Mouse (Mus musculus) myocyte (in vitro differentiated cells): ENCODE data around the gene Sipa1l1. TPM values are rescaled to one million over a fixed set of nuclear protein-coding genes. Genes with fewer than 3 reads are reported as not detected.
"Not testable (repeated sequence)": the region's sequence is repeated elsewhere in the genome, so short reads cannot be mapped to it uniquely, and the experiment has no call there.

Source experiments
- H3K27me3 ChIP-seq: one replicate; pipeline ENCODE4 v1.6.1; 2011; ENCODE audit not compliant: control insufficient read depth, insufficient read depth, insufficient read length
- H3K36me3 ChIP-seq: one replicate; pipeline ENCODE4 v1.6.1; 2011; ENCODE audit not compliant: control insufficient read depth, insufficient read depth
- H3K4me2 ChIP-seq: one replicate; pipeline ENCODE4 v1.6.1; 2011; ENCODE audit warnings: low read depth, control low read depth
- H3K4me3 ChIP-seq: one replicate; pipeline ENCODE4 v1.5.1; 2011; ENCODE audit warnings: mild to moderate bottlenecking, control low read depth, moderate library complexity
- H3K79me2 ChIP-seq: one replicate; pipeline ENCODE4 v1.6.1; 2011; ENCODE audit not compliant: control insufficient read depth, insufficient read depth
- H3ac ChIP-seq: one replicate; pipeline ENCODE4 v1.6.1; 2011; ENCODE audit not compliant: control insufficient read depth, insufficient read length
- CEBPB ChIP-seq: IDR thresholded peaks from 2 replicates; pipeline ENCODE4 v1.6.1; 2011; ENCODE audit warnings: mild to moderate bottlenecking, moderate library complexity; ENCODE audit not compliant: poor library complexity, insufficient read depth, severe bottlenecking
- E2F4 ChIP-seq: IDR thresholded peaks from one replicate; pipeline ENCODE4 v1.6.1; 2011; ENCODE audit warnings: mild to moderate bottlenecking, control low read depth, moderate library complexity; ENCODE audit not compliant: insufficient read depth
- MAX ChIP-seq: IDR thresholded peaks from one replicate; pipeline ENCODE4 v1.6.1; 2011; ENCODE audit warnings: low read depth, mild to moderate bottlenecking, control low read depth
- MYOD1 ChIP-seq, 3 experiments: IDR thresholded peaks; one replicate each; pipeline ENCODE4 v1.6.1; 2011; ENCODE audit warnings: control low read depth in 2 of 3, low read depth in 2 of 3, mild to moderate bottlenecking in 2 of 3, moderate library complexity in 1 of 3; ENCODE audit not compliant: insufficient read length in 2 of 3, control insufficient read depth in 1 of 3
- MYOG ChIP-seq, 3 experiments: IDR thresholded peaks; one replicate each; pipeline ENCODE4 v1.6.1; 2011; ENCODE audit warnings: control low read depth in 2 of 3, low read depth in 2 of 3, mild to moderate bottlenecking in 2 of 3; ENCODE audit not compliant: insufficient read length in 2 of 3, control insufficient read depth in 1 of 3, insufficient read depth in 1 of 3
- POLR2A ChIP-seq: IDR thresholded peaks from one replicate; pipeline ENCODE4 v1.6.1; 2011; ENCODE audit warnings: low read depth, mild to moderate bottlenecking, control low read depth, moderate library complexity; ENCODE audit not compliant: insufficient read length
- POLR2AphosphoS2 ChIP-seq: IDR thresholded peaks from one replicate; pipeline ENCODE4 v1.6.1; 2011; ENCODE audit warnings: low read depth, control low read depth; ENCODE audit not compliant: insufficient read length
- REST ChIP-seq: IDR thresholded peaks from one replicate; pipeline ENCODE4 v1.6.1; 2011; ENCODE audit warnings: mild to moderate bottlenecking, control low read depth, moderate library complexity; ENCODE audit not compliant: insufficient read depth, insufficient read length
- SRF ChIP-seq: IDR thresholded peaks from one replicate; pipeline ENCODE4 v1.6.1; 2011; ENCODE audit warnings: low read depth; ENCODE audit not compliant: control insufficient read depth, insufficient read length
- TCF12 ChIP-seq: IDR thresholded peaks from one replicate; pipeline ENCODE4 v1.6.1; 2011; ENCODE audit warnings: mild to moderate bottlenecking, control low read depth; ENCODE audit not compliant: poor library complexity, insufficient read depth, severe bottlenecking
- TCF3 ChIP-seq: IDR thresholded peaks from one replicate; pipeline ENCODE4 v1.6.1; 2011; ENCODE audit warnings: low read depth, control low read depth; ENCODE audit not compliant: insufficient read length
- USF1 ChIP-seq: IDR thresholded peaks from one replicate; pipeline ENCODE4 v1.6.1; 2011; ENCODE audit warnings: low read depth, mild to moderate bottlenecking, control low read depth, moderate library complexity
- polyA plus RNA-seq: library from polyadenylated mRNA; unstranded; fragments of >200 nt; fragmentation: generic; extraction: Trizol; gene quantifications from one replicate; pipeline ENCODE4 v1.2.1, GENCODE M21; 2012; ENCODE audit warnings: missing spikeins

Sipa1l1 gene
- polyA plus RNA-seq, 1 experiment = 22.5 TPM

DNA sequence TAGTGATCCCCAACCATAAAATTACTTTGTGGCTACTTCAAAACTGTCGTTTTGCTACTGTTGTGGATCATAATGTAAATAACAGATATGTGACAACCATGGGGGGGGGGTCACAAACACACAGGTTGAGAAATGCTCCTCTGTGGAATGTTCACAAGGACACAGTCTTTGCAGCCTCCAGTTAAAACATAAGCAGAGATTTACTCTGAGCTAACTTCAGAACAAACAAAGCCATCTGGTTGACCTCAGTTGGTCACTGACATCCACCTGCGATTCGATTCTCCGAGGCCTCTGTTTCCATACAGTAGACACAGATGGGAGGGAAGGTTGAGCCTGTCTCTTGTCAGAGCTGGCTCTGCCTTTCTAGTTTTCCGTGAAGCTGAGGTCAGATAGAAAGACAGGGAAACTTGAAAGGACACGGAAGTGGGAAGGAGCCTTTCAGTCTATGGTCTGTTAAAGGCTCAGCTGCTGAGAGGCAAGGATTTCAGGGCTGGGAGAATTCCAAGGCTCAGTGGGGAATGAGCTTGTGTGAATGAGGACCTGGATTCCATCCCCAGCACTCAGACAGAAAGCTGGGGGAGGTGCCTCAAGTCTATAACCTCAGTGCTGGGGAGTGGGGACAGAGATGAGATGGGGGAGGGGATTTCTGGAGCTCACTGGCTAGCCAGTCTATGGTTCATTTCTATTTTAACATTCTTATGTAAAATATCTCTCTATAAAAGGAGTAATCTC lies 317.9 kb downstream of the Sipa1l1 start:
- Histone ChIP-seq H3K4me2 (no peak overlapping the region), H3K4me3 (no peak overlapping the region)

DNA sequence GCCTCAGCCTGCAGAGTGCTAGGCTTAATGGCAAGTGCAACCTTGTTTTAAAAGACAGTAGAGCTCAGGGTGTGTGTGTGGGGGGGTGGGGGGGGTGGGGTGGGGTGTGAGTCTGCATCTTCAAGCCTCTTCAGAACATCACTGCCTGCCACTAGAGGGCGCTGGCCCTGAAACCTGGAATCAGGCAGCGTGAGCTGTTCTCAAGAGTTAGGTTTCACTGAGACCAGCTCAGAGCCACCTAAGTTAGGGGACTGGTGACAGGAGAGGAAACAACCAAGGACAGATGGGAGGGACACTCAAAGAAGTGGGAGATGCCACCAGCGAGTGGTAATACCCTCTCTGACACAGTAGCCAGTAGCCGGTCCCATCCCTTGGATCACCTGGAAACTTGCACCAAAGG lies 320.0 kb downstream of the Sipa1l1 start:
- H3K79me2 ChIP-seq = no peaks in the 10 kb centered on the region
- H3ac ChIP-seq = no peak overlapping the region
- peaks cover 7% of the 10 kb centered on the region for H3K27me3 ChIP-seq
- H3K4me2 ChIP-seq = no peak overlapping the region
- TF ChIP-seq E2F4 = no peak
- TF ChIP-seq POLR2A = no peak
- no peak for TF ChIP-seq CEBPB
- no peak for TF ChIP-seq POLR2AphosphoS2
- TF ChIP-seq MAX = no peak
- no peak for TF ChIP-seq MYOG (IDR thresholded peaks at IDR 0.05; ENCODE audit: control insufficient read depth in 1 of 3, insufficient read depth in 1 of 3, insufficient read length in 2 of 3, low read depth in 2 of 3)
- H3K4me3 ChIP-seq = no peak overlapping the region
- H3K36me3 ChIP-seq = no peaks in the 10 kb centered on the region

More for the DNA sequence above, 317.9 kb downstream of the Sipa1l1 start:
- no peaks in the 10 kb centered on the region for H3K79me2 ChIP-seq
- H3ac ChIP-seq = no peak overlapping the region
- peaks cover 7% of the 10 kb centered on the region for H3K27me3 ChIP-seq
- TF ChIP-seq POLR2A = no peak
- no peak for TF ChIP-seq CEBPB
- TF ChIP-seq E2F4 = no peak
- no peak for TF ChIP-seq MYOD1 (IDR thresholded peaks at IDR 0.05; ENCODE audit: control insufficient read depth in 1 of 3, insufficient read length in 2 of 3, low read depth in 2 of 3)
- TF ChIP-seq MAX = no peak
- no peak for TF ChIP-seq SRF
- TF ChIP-seq TCF3 = no peak
- no peak for TF ChIP-seq MYOG (IDR thresholded peaks at IDR 0.05; ENCODE audit: control insufficient read depth in 1 of 3, insufficient read depth in 1 of 3, insufficient read length in 2 of 3, low read depth in 2 of 3)
- TF ChIP-seq USF1 = no peak
- TF ChIP-seq TCF12 = no peak
- TF ChIP-seq REST = no peak
- no peak for TF ChIP-seq POLR2AphosphoS2
- no peaks in the 10 kb centered on the region for H3K36me3 ChIP-seq

DNA sequence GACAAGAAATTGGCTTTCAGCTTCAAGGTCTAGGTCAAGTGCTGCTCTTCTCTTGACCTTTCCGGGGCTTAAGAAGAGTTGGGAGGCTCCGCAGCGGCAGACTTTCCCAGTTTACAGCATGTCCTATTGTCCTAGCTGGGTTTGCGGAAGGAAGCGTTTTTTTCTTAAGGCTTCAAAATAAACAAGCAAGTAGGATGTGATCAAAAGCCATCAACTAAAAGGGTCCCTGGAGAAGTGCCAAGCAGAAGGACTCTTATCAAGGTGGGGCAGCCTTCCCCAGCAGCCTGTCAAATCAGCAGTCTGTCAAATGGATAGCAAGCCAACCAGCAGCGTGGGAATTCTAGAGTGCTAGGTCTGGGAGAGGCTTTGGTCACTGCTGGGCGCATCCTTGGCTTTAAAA lies 320.5 kb downstream of the Sipa1l1 start:
- H3K79me2 ChIP-seq = no peaks in the 10 kb centered on the region
- no peaks in the 10 kb centered on the region for H3K36me3 ChIP-seq
- TF ChIP-seq REST = no peak
- no peak for TF ChIP-seq POLR2A
- TF ChIP-seq SRF = no peak
- TF ChIP-seq USF1 = no peak
- no peak for TF ChIP-seq MYOD1 (IDR thresholded peaks at IDR 0.05; ENCODE audit: control insufficient read depth in 1 of 3, insufficient read length in 2 of 3, low read depth in 2 of 3)
- TF ChIP-seq TCF12 = no peak
- TF ChIP-seq MAX = no peak
- no peak for TF ChIP-seq CEBPB
- TF ChIP-seq E2F4 = no peak
- TF ChIP-seq TCF3 = no peak
- no peak for TF ChIP-seq MYOG (IDR thresholded peaks at IDR 0.05; ENCODE audit: control insufficient read depth in 1 of 3, insufficient read depth in 1 of 3, insufficient read length in 2 of 3, low read depth in 2 of 3)
- no peak for TF ChIP-seq POLR2AphosphoS2
- H3K4me2 ChIP-seq = no peak overlapping the region
- peaks cover 7% of the 10 kb centered on the region for H3K27me3 ChIP-seq
- no peak overlapping the region for H3ac ChIP-seq
- H3K4me3 ChIP-seq = no peak overlapping the region

DNA sequence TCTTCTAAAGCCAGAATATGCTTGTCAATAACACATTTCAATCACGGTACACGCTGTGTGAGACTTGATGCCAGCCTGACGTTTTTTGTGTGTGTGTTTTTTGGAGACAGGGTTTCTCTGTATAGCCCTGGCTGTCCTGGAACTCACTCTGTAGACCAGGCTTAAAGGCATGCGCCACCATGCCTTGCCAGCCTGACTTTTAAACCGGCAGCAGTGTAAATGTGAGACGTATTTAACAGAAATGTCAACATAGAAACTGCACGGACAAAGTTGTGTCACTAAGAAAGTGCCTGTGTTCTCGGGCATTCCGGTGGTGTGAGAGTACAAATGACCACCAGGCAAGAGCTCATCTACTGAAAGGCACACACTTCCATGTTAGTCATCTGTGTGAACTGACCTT lies 323.3 kb downstream of the Sipa1l1 start:
- Histone ChIP-seq H3K36me3 (no peaks in the 10 kb centered on the region), H3K4me2 (no peak overlapping the region), H3ac (no peak overlapping the region), H3K4me3 (no peak overlapping the region), H3K79me2 (no peaks in the 10 kb centered on the region), H3K27me3 (peaks cover 13% of the 10 kb centered on the region)
- TF ChIP-seq MYOG (IDR thresholded peaks at IDR 0.05; ENCODE audit: control insufficient read depth in 1 of 3, insufficient read depth in 1 of 3, insufficient read length in 2 of 3, low read depth in 2 of 3) (no peak), TCF12 (no peak), CEBPB (no peak), MYOD1 (IDR thresholded peaks at IDR 0.05; ENCODE audit: control insufficient read depth in 1 of 3, insufficient read length in 2 of 3, low read depth in 2 of 3) (no peak), SRF (no peak), USF1 (no peak), MAX (no peak), E2F4 (no peak), POLR2AphosphoS2 (no peak), TCF3 (no peak), POLR2A (no peak), REST (no peak)

DNA sequence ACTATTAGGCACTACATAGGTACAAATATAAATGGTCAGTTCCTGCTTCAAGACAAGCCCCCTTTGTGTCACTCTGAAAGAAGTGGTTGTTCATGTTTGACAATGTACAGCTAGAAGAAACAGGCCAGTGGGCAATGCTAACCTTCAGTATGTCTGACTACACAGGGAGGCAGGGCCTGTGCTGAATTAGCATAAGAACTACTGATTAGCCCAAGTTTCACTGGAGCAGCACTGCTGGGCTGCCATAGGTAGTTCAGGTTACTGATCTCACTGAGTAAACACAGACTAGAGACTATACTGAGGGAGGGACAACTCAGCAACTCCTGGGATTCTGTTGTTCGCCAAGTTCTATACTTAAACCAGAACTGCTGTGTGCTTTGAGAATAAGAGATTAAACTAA lies 324.1 kb downstream of the Sipa1l1 start:
- H3K27me3 ChIP-seq = peaks cover 13% of the 10 kb centered on the region

More for the DNA sequence above, 324.1 kb downstream of the Sipa1l1 start:
- H3K4me3 ChIP-seq, H3K36me3 ChIP-seq, H3K4me2 ChIP-seq, H3K79me2 ChIP-seq, H3ac ChIP-seq: not testable (repeated sequence)
